Mouse (Mus musculus) adrenal gland (tissue): ENCODE data around the gene Fblim1.
"Not testable (repeated sequence)": the region's sequence is repeated elsewhere in the genome, so short reads cannot be mapped to it uniquely, and the experiment has no call there.

Source experiments
- intact Hi-C: fragments of 180-260 bp; cut with DNase I; formaldehyde crosslinking; loops from one replicate; pipeline ENCODE4 v1.15.1; 2025

The Fblim1 gene

DNA sequence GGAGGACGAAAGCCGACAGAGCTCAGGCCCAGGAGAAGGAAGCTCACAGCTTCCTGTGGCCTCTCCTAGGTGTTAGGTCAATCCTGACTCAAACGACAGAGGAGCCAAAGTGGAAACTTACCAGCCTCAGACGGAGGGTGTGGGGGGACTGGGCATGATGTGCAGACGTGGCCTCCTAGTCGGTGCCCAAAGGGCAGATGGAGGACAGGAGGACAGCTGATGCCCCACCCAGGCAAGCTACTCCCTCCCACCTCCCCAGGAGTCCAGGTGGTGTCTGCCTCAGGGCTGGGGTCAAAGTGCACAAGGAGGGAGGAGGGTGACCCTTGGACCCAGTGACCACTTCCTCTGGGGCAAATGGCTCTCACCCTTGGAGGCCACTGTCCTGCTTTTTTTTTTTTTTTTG lies 34.6 kb downstream of the Fblim1 start:
- intact Hi-C loops: loop anchor here (5.0 kb wide), 1 partner anchor 39 kb away; no protein-coding TSS in a partner anchor

DNA sequence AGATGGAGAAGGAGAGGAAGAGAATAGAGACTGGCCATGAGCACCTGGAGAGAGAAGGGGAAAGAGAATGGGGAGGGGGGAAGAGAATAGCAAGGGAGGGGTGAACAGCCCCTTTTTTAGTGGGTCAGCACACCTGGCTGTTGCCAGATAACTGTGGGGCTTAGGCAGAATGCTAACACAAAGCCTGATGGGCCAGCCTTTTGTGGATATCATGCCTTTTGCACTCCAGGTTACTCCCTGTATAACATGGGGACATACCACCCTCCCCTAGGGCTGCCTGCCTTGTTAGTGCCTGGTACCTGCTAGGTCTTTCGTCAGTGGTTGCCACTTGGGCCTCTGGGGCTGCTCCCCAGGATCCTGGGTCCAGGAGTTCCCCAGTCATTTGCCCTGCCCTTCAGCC lies 35.1 kb downstream of the Fblim1 start:
- intact Hi-C loops: loop anchor here (5.0 kb wide), 1 partner anchor 39 kb away; no protein-coding TSS in a partner anchor

DNA sequence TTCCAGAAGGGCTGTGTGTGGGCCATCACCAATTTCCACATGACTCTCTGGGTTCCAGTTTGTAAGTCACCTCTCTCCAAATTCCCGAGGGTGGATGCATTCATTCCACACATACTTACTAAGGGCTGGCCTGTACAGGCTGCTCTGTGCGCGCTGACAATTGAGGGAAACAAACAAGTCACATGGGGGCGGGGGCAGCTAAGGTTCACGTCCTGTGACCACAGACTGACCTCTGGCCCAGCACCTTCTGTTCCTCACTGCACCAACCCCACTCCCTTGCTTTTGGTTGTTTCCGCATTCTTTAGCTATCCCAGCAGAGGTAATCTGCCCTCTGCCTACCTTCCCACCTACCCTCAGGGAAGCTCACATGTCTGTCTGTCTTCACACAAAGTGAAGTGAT lies 35.9 kb downstream of the Fblim1 start:
- intact Hi-C loops: loop anchor here (5.0 kb wide), 1 partner anchor 38 kb away; no protein-coding TSS in a partner anchor

DNA sequence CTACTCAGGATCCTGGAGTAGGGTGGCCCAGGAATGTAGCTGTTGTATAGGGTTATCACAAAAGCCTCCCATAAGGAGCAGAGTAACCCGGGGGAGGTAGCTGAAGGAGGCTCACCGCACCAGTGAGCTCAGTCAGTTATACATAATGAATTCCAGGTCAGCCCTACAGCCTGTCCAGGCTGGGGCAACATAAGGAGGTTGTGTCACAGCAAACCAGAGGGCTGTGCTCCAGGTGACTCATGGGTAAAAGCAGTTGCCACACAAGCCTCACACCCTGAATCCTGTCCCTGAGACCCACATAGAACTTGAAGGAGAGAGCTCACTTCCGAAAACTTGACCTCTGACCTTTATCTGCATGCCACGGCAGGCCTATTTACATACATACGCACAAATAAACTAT lies 36.9 kb downstream of the Fblim1 start:
- intact Hi-C loops: no loop called here

DNA sequence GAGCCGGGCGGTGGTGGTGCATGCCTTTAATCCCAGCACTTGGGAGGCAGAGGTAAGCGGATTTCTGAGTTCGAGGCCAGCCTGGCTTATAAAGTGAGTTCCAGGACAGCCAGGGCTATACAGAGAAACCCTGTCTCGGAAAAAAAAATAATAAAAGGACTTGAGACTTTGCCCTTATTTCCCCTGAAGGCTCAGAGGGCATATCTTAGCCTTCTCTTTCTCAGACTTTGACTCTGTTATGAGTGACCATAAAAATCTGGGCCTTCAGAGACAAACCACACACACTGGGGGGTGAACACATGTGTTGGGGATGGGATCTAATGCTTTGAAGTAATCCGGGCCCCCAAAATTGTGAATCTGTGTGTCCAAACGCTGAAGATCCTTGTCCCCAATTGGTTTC lies 38.7 kb downstream of the Fblim1 start:
- intact Hi-C loops: not testable (repeated sequence)

DNA sequence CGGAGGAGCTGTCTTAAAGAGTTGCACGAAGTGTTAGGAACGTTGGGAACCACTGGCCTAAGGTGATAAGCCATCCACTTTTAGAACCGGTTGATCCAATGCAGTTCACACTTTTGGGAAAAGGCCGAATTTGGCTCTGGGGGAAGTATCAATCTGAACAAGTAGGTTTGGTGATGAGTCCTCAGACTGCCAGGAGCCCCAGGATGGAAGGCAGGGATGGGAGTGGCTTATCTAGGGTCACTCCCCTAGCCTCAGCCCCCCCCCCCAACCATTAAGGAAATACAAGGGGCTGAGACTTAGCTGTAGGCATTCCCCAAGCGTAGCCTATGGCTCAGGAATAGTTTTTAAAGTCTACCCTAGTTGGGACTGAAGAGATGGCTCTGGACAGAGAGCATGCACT lies 39.7 kb downstream of the Fblim1 start:
- intact Hi-C loops: no loop called here

DNA sequence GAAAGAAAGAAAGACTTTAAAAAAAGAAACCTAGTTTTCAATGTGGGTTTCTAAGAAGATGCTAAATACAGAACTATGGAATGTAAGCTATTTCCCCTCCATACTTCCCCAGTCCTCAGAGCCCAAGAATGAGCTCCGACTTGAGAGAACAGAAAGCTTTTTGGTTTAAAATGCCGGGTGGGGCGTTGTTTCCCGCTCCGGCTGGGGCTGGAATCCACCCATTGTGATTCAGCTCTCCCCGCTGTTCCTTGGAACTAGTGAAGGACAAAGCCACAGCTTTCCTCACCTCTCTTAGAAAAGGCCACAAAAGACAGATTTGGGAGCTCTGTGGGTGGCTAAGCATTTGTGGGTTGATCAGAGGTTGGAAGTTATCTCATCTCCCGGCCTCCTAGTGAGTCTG lies 40.6 kb downstream of the Fblim1 start:
- intact Hi-C loops: no loop called here

DNA sequence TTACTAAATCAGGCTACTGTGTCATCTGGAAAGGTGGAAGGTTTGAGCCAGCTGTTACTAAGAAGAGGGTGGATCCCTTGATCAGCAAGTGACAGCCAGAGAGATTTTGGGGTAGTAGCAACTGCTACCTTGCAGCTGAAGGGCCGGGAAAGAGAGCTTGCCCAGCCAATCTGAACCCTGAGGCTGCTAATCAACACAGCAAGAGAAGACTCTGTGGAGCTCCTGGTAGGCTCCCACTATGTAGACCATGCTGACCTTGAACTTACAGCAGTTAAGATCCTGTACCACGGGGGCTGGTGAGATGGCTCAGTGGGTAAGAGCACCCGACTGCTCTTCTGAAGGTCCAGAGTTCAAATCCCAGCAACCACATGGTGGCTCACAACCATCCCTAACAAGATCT lies 41.2 kb downstream of the Fblim1 start:
- intact Hi-C loops: loop anchor here (5.0 kb wide), 1 partner anchor 72 kb away; no protein-coding TSS in a partner anchor

DNA sequence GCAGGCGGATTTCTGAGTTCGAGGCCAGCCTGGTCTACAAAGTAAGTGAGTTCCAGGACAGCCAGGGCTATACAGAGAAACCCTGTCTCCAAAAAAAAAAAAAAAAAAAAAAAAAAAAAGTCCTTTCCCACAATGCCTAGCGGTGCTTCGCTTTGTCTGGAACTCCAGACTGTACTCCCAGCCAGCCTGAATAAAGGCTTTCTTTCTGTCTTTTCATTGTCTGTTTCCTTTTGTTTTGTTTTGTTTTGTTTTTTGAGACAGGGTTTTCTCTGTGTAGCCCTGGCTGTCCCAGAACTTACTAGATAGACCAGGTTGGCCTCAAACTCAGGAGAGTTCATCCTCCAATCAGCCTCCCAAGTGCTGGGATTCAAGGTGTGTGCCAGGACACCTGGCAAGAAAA lies 41.7 kb downstream of the Fblim1 start:
- intact Hi-C loops: loop anchor here (5.0 kb wide), 1 partner anchor 72 kb away; no protein-coding TSS in a partner anchor

DNA sequence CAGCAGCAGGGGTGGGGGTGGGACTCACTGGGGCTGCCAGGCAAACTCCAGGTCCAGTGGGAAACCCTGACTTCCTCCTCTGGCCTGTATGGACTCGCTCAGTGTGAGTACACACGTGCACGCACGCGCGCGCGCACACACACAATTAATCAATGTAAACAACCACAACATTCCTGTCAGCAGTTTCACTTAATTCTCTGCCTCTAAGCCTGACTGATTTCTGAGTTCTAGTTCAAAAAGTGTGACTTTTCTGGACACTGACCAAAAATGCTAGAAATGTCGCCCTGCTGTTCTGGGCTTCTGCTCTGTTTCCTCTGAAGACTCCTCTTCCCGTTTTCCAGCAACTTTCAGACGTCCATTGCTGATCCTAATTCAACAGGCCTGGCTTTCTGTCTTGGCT lies 43.6 kb downstream of the Fblim1 start:
- intact Hi-C loops: loop anchor here (5.0 kb wide), 1 partner anchor 70 kb away; no protein-coding TSS in a partner anchor

DNA sequence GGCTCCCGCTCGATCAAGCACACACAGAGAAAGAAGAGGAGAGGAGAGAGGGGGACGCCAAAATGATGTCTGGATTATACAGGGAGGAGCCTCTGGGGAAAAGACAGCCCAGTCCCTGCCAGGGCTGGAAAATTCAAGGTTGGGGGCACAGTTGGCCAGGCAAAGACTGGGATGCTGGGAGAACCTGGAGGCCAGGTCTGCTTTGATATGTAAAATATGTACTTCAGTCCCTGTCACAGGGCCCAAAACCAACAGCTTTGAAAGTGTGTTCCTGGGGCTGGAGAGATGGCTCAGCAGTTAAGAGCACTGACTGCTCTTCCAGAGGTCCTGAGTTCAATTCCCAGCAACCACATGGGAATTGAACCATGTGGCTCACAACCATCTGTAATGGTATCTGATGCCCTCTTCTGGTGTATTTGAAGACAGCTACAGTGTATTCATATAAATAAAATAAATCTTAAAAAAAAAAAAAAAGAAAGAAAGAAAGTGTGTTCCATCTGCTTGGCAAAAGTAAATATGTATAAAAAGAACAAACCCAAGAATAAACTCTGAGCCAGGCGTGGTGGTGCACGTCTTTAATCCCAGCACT lies 44.5 kb downstream of the Fblim1 start:
- intact Hi-C loops: loop anchor here (5.0 kb wide), 1 partner anchor 69 kb away; no protein-coding TSS in a partner anchor

DNA sequence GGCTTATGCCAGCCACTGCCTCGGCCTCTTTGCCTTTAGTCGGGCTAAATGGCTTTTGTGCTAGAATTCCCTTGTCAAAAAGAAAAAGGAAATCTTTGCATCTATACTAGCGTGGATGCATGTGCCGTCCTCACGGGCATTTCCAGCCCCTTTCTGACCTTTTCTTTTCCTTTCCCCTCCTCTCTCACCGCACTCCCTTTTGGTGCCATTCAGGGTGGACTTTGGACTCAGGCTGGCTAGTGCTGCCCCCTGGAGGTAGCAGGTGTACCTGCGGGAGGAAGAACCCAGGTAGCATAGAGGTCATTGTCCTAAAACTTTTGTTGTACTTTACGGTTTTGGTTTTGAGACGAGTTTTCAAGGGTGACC lies 46.0 kb downstream of the Fblim1 start:
- intact Hi-C loops: loop anchor here (5.0 kb wide), 1 partner anchor 68 kb away; no protein-coding TSS in a partner anchor

DNA sequence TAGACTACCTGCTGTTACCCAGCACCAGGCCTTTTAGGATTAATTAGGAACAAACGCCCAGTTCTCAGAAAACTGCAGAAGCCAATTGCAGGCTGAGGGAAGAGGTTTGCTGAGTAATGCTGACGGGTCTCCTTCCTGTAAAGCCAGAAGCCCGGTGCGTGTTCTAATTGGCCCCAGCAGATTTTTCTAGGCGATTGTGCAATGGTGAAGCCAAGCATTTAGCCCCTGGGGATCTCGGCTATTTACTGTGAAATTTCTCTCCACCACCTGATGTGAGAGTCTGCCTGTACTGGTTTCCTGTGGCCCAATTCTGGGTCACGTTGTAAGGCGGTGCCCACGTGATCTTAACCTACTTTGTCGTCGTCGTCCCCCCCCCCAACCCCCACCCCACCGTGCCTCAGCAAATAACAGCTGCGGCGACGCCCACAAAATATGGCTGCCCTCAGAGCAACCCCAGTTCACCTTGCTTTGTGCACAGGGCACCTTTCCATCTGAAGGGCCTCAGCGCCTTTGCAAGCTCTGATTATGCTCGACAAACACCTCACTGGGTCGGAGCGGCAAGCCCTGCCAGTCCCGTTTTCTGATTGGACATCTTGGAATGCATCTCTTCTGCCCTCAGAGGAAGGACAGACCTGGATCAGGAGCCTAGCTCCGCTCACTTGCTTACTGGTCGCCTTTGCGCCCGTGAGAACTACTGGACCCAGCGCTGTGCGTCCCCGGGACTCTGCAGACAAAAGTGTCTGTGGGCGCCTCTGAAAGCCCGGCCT lies 46.6 kb downstream of the Fblim1 start:
- intact Hi-C loops: no loop called here

DNA sequence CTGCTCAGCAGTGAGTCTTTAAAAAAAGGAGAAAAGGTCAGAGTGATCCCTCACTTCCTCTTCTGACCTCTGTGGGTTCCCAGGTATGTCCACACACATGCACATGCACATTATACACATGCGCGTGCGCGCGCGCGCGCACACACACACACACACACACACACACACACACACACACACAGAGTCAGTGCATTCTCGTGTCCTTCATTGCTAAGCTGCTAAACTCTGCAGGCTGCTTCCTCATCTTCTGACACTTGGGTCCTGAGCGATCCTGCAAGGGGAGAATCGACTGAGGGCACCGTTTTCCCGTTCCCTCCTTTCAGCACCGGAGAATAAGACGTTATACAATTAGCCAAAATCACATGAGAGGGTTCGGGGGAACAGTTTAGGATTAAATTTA lies 47.2 kb downstream of the Fblim1 start:
- intact Hi-C loops: no loop called here

DNA sequence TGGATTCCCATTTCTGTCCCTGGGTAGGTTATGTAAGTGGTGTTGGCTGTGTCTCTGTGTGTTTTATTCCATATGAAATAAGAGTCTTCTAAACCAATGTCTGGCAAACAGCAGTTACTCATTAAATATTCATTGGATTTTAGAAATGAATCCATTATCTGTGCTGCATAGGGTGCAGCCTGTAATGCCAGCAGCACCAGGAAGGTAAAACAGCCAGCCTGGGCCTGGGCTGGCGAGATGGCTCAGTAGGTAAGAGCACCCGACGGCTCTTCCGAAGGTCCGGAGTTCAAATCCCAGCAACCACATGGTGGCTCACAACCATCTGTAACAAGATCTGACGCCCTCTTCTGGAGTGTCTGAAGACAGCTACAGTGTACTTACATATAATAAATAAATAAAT lies 49.7 kb downstream of the Fblim1 start:
- intact Hi-C loops: not testable (repeated sequence)

DNA sequence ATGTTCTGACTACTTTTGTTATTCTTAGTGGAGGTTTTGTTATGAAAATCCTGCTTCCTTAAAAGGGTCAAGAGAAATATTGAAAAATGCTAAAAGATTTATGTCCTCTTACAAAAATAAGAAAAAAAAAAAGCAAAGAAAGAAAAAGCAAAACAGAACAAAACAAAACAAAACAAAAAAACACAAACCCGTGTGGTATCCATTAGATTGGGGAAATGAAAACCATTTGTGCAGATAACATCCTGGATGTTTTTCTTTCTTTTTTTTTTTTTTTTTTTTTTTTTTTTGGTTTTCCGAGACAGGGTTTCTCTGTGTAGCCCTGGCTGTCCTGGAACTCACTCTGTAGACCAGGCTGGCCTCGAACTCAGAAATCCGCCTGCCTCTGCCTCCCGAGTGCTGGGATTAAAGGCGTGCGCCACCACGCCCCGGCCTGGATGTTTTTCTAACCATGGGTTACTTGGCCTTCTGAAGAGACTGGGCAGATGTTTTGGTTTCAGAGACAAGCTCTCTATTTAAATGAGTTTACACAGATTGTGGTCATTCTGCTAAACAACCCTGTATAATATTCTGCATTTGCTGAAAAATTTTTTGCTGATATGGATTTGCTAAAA lies 51.5 kb downstream of the Fblim1 start:
- intact Hi-C loops: not testable (repeated sequence)

DNA sequence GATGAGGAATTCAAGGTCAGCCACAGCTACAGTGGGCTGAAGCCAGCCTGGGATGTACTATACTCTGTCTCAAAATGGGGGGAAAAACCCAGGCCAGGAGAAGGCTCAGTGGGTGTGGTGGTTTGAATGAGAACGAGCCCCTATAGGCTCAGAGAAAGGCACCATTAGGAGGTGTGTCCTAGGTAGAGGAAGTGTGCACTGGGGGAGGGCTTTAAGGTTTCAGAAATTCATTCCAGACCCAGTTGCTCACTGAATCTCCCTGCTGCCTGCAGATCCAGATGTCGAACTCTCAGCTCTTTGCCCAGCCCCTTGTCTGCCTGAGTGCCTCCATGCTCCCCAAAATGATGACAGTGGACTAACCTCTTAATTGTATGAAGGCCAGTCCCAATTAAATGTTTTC lies 53.4 kb downstream of the Fblim1 start:
- intact Hi-C loops: no loop called here

DNA sequence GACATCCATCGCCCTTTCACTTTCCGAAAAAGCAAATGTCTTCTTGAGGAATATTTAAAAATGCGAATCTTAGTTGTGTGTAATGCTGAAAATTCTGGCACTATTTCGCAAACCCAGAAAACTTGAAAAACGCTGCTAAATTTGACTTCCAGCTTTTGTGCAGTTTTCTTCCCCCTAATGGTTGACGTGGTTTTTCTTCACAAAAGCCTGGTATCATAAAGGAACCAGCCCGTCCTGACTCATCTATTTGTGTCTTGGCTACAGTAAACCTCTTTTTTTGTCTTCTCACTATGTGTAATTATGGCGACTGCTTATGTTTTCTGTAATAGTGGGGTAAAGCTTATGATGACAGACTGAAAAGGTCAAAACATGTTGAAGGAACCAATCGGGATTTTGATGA lies 58.6 kb downstream of the Fblim1 start:
- intact Hi-C loops: loop anchor here (5.0 kb wide), 1 partner anchor 40 kb away; no protein-coding TSS in a partner anchor

DNA sequence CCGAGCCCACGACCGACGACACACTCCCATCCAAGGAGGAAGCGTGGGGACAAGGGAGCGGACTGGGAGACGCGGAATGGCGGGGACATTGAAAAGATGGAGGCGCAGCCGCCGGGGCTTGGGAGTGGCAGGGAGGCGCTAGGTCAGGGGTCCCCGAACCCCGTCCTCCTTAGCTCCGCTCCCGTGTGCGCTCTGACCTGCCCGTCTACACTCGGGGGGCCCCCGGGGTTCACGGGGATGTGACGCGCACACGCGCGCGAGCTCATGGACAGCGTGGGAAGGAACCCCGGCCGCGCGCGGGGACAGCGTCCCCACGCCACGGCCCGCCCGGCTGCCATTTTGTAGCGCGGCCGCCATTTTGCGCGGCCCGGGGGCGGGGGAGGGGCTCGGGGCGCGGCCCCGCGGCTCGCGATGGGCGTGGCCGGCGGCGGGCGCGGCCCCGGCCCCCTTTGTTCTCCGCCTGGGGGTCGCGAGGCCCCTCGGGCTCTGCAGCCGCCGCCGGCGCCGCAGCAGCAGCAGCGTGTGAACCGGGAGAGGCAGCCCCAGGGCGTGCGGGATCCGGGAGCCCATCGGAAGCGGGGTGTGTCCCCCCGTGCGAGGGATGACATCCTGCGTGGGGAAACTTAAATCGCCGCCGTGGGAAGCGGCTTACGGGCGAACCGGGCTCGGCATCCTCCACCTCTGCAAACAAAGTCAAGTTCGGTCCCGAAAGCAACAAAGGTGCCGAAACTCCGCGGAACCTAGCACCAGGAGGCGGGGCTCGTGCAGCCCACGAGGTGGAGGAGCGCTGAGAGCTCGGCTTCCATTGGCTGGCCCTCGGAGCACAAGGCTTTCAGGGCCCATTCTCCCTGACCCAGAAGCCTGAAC lies 59.3 kb downstream of the Fblim1 start:
- intact Hi-C loops: loop anchor here (5.0 kb wide), 1 partner anchor 39 kb away; no protein-coding TSS in a partner anchor

DNA sequence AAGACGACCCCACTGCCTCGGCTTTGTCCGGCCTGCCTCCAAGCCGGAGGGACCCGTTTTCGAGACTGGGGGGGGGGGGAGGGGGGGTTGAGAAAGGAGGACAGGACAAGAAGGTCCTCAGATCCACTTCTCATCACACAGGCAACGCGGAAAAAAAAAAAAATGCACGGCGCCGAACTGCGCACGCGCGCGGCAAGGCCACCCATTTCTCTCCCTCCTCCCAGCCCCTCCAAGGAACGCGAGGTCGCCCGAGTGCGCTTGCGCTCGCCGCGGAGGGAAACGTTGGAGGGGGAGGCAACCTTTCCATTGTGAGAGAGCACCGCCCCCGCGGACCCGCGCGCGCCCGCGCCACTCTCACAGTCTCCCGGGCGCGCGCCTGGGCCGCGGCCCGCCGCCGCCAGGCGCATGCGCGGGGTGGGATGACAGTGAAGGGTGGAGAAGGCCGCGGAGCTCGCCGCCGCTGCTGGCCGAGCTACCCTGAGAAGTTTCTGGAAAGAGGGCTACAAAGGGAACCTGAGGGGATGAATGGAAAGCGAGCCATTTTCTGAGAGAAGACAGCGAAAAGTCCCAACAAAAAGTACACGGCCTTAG lies 60.1 kb downstream of the Fblim1 start:
- intact Hi-C loops: loop anchor here (5.0 kb wide), 1 partner anchor 39 kb away; no protein-coding TSS in a partner anchor
